Mouse (Mus musculus) fat pad, adult 2 months (tissue): ENCODE data around the gene Il20.

ENCODE experiments used
- DNase-seq: peaks from one replicate; pipeline ENCODE4 v3.0.0-alpha.2; 2011; ENCODE audit warnings: low read depth, low spot score; ENCODE audit errors: extremely low read depth

Il20 gene

DNA sequence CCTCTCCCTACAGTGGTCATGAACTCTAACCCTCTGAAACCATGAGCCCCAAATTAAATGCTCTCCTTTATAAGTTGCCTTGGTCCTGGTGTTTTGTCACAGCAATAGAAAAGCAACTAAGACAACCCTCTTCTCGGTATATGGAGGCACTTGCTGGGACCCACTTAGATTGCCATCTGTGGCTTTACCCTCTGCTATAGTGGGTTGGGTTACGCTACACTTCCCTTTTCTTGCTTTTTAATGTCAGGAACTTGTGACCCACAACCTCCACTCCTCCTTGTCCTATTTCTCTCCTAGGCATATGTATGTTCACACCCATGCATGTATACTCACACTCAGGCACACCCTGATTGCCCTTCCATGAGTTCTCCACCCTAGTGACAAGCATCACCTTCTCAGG, 38.3 kb downstream of the Il20 start:
- no peak for DNase-seq

DNA sequence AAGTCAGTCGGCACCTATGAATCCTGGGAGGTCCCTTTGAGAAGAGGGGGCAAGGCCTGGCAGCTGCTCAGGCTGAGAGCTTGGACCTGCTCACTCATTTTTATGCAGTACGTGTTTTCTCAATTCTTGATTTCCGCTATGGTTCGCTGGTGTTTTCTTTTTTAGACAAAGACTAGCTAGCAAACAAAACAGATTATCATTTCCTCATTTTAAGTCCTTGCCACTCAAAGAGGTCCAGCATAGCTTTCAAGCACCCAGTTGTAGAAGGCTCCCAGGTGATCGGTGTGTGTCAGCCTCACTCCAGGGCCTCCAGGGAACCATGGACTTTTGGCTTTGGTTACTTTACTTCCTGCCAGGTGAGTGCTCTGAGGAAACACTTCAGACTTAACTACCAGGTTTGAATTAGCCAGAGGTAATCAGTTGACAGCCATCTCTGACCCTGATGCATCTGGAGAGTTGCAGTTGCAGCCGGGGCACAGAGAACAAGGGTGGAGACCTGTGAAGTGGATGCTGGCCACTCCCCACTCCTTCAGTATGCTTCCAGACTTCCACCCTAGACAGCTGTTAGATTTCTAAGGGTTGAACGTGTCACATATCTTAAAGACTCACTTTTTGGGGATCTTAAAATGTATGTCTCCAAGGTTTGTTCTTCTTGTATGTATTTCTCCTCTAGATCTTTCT, 45.6 kb downstream of the Il20 start, which contains the start of gene Fcmr:
TSS of gene Fcmr (plus strand) at position 129 of the 681 bp plus-strand sequence.
- no peak for DNase-seq

DNA sequence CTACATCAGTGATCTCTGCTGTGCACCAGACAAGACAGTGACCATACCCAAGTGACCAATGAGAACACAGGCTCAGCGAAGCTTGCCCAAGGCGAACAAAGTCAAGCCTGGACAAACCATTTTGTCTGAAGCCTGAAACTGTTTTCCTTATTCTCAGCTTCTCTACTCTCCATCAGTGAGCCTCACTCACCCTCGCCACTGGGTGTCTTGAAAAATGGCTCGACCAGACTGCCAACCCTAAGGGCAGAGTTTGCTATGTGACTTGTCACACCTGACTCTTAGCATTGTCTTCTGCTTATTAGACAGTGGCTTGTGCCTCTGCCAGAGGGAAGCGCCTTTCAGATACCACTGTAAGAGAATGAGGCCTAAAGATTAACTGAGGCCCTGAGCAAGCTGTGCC, 46.5 kb downstream of the Il20 start:
- DNase-seq, result no peak

DNA sequence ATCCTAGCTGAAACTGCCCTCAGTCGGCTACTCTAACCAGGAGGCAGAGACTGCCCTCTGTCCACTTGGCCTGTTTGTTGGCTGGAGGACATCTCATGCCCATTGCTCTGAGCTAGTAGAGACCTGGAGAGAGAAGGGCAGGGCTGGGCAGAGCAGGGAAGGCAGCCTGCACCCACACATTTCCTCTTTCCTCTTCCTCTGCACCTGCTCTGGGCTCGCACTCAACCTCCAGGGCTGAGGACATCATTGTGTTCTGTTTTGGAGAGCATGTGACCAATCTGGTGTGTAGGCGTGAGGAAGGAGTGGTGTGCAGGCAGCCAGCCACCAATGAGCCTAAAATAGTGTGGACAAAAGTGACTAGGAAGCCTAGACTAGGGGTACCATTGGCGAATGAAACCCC, 47.0 kb downstream of the Il20 start:
- DNase-seq, result no peak

DNA sequence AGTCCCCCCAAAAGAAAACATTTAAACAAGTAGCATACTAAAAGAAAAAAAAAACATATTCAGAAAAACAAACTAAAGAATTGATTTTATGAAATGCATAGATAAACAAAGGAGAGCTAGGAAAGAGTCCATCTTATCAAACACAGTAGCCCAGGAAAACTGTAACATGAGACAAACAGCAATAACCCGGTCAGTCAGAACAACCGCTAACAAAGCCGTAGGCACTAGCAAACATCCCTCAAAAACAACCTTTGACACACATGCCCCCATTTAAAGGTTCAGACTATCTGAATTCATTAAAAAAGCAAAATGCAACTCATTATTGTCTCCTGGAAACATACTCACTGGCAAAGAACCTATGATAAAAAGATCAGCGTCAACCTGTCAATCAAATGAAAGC, 53.8 kb downstream of the Il20 start:
- no peak for DNase-seq
